Mouse (Mus musculus) adrenal gland, postnatal 14 days (tissue): ENCODE results near the gene Gatad2b. TPM values are rescaled to one million over a fixed set of nuclear protein-coding genes. Genes with fewer than 3 reads are reported as not detected.

Experiments
- microRNA-seq, 2 experiments: library from miRNA; unstranded; fragments of <30 nt; microRNA quantifications; one replicate each; pipeline ENCODE4 v1.2.0; 2021
- total RNA-seq: library from RNA; stranded (reverse); gene quantifications from 2 replicates; pipeline ENCODE4 v1.2.3, GENCODE M21; 2021

Gene Gatad2b
- total RNA-seq, 1 experiment from 2014 or later = 66.4 TPM

Small RNA genes lying within 50 kb of the gene (microRNA-seq; reads per million reads assigned to microRNA genes)
- 0 to 0.43 reads per million in 2 experiments for gene Mir7012

Other genes with a start within 250 kb of the Gatad2b start
- 70.8 and 76.3 TPM in 2 replicates for gene 4933434E20Rik, start 241.5 kb upstream of the Gatad2b start, total RNA-seq
- 164 and 177 TPM in 2 replicates for gene Ubap2l, start 240.6 kb upstream of the Gatad2b start, total RNA-seq
- gene Tpm3, start 220.5 kb upstream of the Gatad2b start, total RNA-seq = 170 and 208 TPM in 2 replicates
- 0.37 and 0.45 TPM in 2 replicates for gene Nup210l, start 189.0 kb upstream of the Gatad2b start, total RNA-seq
- 1,702 and 2,060 TPM in 2 replicates for gene Rps27, start 79.5 kb upstream of the Gatad2b start, total RNA-seq
- gene Rab13, start 79.5 kb upstream of the Gatad2b start, total RNA-seq = 33.7 and 34.3 TPM in 2 replicates
- 58.8 and 58.9 TPM in 2 replicates for gene Jtb, start 61.6 kb upstream of the Gatad2b start, total RNA-seq
- gene Creb3l4, start 49.7 kb upstream of the Gatad2b start, total RNA-seq = 0.33 and 0.38 TPM in 2 replicates
- gene Slc39a1, start 45.0 kb upstream of the Gatad2b start, total RNA-seq = 106 and 108 TPM in 2 replicates
- gene Crtc2, start 39.0 kb upstream of the Gatad2b start, total RNA-seq = 37.5 and 51.7 TPM in 2 replicates
- 6.9 and 12.3 TPM in 2 replicates for gene Dennd4b, start 28.0 kb upstream of the Gatad2b start, total RNA-seq
- gene Slc27a3, start 96.8 kb downstream of the Gatad2b start, total RNA-seq = 73.1 and 86.4 TPM in 2 replicates
- 59.5 and 62.4 TPM in 2 replicates for gene Ints3, start 140.4 kb downstream of the Gatad2b start, total RNA-seq
- gene Npr1, start 172.7 kb downstream of the Gatad2b start, total RNA-seq = 120 and 132 TPM in 2 replicates
- 54.7 and 66.2 TPM in 2 replicates for gene Ilf2, start 182.9 kb downstream of the Gatad2b start, total RNA-seq
- 46.1 and 49.2 TPM in 2 replicates for gene Snapin, start 197.9 kb downstream of the Gatad2b start, total RNA-seq
- 108 and 112 TPM in 2 replicates for gene Chtop, start 216.3 kb downstream of the Gatad2b start, total RNA-seq
- gene S100a1, start 221.2 kb downstream of the Gatad2b start, total RNA-seq = 294 and 337 TPM in 2 replicates
- 75.0 and 84.7 TPM in 2 replicates for gene S100a13, start 221.3 kb downstream of the Gatad2b start, total RNA-seq
- 0.56 and 0.85 TPM in 2 replicates for gene S100a14, start 233.7 kb downstream of the Gatad2b start, total RNA-seq
- 63.6 and 71.4 TPM in 2 replicates for gene S100a16, start 244.1 kb downstream of the Gatad2b start, total RNA-seq